Comparison of ENCODE assay signal across 15 mouse cellular contexts in genomic region chr5:22556713-22557112, GRCm38 (mm10).
"Had no signal": no experiment of that assay in that cellular context is flagged by ENCODE, and none has a peak within 500 bp of the region (broad histone marks: within the 10 kb centered on the region; RNA-seq: fewer than 3 reads in every experiment).

No protein-coding gene starts in this region.

- H3K4me1 ChIP-seq: intestine, embryonic 15.5 days; kidney, embryonic 15.5 days; limb, embryonic 12.5 days; limb, embryonic 15.5 days had no signal

- H3K9ac ChIP-seq: intestine, embryonic 15.5 days; kidney, embryonic 15.5 days; limb, embryonic 12.5 days; limb, embryonic 15.5 days had no signal

- H3K4me2 ChIP-seq: intestine, embryonic 15.5 days; kidney, embryonic 15.5 days; limb, embryonic 12.5 days; limb, embryonic 15.5 days; midbrain, embryonic 11.5 days had no signal

- H3K27ac ChIP-seq: intestine, embryonic 15.5 days; kidney, embryonic 15.5 days; limb, embryonic 12.5 days; limb, embryonic 15.5 days had no signal

- H3K27me3 ChIP-seq: intestine, embryonic 15.5 days; kidney, embryonic 15.5 days; limb, embryonic 12.5 days; limb, embryonic 15.5 days had no signal

- DNase-seq: kidney, adult 11 months; kidney, adult 8-10 months; kidney, postnatal 10 days; kidney, postnatal 4 days; lung, adult 2 months; lung, postnatal 14 days; lung, postnatal 4 days; midbrain, embryonic 14.5 days; thymus, adult 18-20 months; thymus, postnatal 36 days had no signal

- H3K4me3 ChIP-seq: intestine, embryonic 15.5 days; kidney, embryonic 15.5 days; limb, embryonic 12.5 days; limb, embryonic 15.5 days had no signal

- H3K36me3 ChIP-seq: intestine, embryonic 15.5 days; limb, embryonic 12.5 days had no signal

- H3K9me3 ChIP-seq: intestine, embryonic 15.5 days; kidney, embryonic 15.5 days; limb, embryonic 15.5 days had no signal
